Mouse (Mus musculus) stomach, embryonic 16.5 days (tissue): Measurements from ENCODE around the gene Eif3c. TPM values are rescaled to one million over a fixed set of nuclear protein-coding genes. Genes with fewer than 3 reads are reported as not detected.

ENCODE experiments used
- ATAC-seq: fragments of 200-750 bp; cut with Nextera tagmentation; 2 replicates; pipeline ENCODE4 v1.8.0; 2017; ENCODE audit warnings: moderate number of reproducible peaks, moderate TSS enrichment; ENCODE audit not compliant: insufficient read depth, low FRiP score
- H3K27ac ChIP-seq: fragments of 300-500 bp; sonication (generic); 2 replicates; pipeline ENCODE4 v1.5.1; 2014; ENCODE audit warnings: low read length
- H3K27me3 ChIP-seq: fragments of 300-500 bp; sonication (generic); 2 replicates; pipeline ENCODE4 v1.6.1; 2014; ENCODE audit warnings: low read length, control low read depth, mixed read lengths; ENCODE audit not compliant: control insufficient read depth, insufficient read depth
- H3K36me3 ChIP-seq: fragments of 300-500 bp; sonication (generic); 2 replicates; pipeline ENCODE4 v1.6.1; 2014; ENCODE audit warnings: low read length; ENCODE audit not compliant: control insufficient read depth, insufficient read depth
- H3K4me1 ChIP-seq: fragments of 300-500 bp; sonication (generic); 2 replicates; pipeline ENCODE4 v1.6.1; 2014; ENCODE audit warnings: low read length, control low read depth, mixed read lengths; ENCODE audit not compliant: control insufficient read depth, insufficient read depth
- H3K4me2 ChIP-seq: fragments of 300-500 bp; sonication (generic); 2 replicates; pipeline ENCODE4 v1.6.1; 2014; ENCODE audit warnings: low read depth, low read length, mixed read lengths
- H3K4me3 ChIP-seq: fragments of 300-500 bp; sonication (generic); replicated peaks from 2 replicates; pipeline ENCODE4 v1.5.1; 2014; ENCODE audit warnings: mild to moderate bottlenecking, low read length
- H3K9ac ChIP-seq: fragments of 300-500 bp; sonication (generic); 2 replicates; pipeline ENCODE4 v1.6.1; 2014; ENCODE audit warnings: low read length
- H3K9me3 ChIP-seq: fragments of 300-500 bp; sonication (generic); replicated peaks from 2 replicates; pipeline ENCODE4 v1.6.1; 2016; ENCODE audit warnings: low read length, control low read depth; ENCODE audit not compliant: control insufficient read depth
- WGBS: fragments of 180-500 bp; shearing (Covaris S2); extraction: QIAGEN DNeasy Blood & Tissue Kit; methylation state at CpG from one replicate; pipeline ENCODE4 v1.1.7; 2014; 5-methylcytosine and 5-hydroxymethylcytosine counted together
- polyA plus RNA-seq: library from polyadenylated mRNA; unstranded; fragments of >200 nt; fragmentation: Nextera tagmentation; extraction: Ambion mirVana; gene quantifications from 2 replicates; pipeline ENCODE4 v1.2.1, GENCODE M21; 2015

The Eif3c gene
- polyA plus RNA-seq, 1 experiment from 2014 or later: 176 TPM

GRCm38 (mm10) chr7:126595890-126596289 is 29.7 kb upstream of the Eif3c start:
- no peak for ATAC-seq
- no peak overlapping the region for H3K9ac ChIP-seq
- H3K9me3 ChIP-seq: no peaks in the 10 kb centered on the region
- H3K36me3 ChIP-seq: no peaks in the 10 kb centered on the region
- H3K4me2 ChIP-seq: no peak overlapping the region
- no peak overlapping the region for H3K4me3 ChIP-seq
- WGBS: 77% methylated on average over 5 of the region's 5 CpGs
- H3K27ac ChIP-seq: no peak overlapping the region
- no peaks in the 10 kb centered on the region for H3K27me3 ChIP-seq
- no peaks in the 10 kb centered on the region for H3K4me1 ChIP-seq

DNA sequence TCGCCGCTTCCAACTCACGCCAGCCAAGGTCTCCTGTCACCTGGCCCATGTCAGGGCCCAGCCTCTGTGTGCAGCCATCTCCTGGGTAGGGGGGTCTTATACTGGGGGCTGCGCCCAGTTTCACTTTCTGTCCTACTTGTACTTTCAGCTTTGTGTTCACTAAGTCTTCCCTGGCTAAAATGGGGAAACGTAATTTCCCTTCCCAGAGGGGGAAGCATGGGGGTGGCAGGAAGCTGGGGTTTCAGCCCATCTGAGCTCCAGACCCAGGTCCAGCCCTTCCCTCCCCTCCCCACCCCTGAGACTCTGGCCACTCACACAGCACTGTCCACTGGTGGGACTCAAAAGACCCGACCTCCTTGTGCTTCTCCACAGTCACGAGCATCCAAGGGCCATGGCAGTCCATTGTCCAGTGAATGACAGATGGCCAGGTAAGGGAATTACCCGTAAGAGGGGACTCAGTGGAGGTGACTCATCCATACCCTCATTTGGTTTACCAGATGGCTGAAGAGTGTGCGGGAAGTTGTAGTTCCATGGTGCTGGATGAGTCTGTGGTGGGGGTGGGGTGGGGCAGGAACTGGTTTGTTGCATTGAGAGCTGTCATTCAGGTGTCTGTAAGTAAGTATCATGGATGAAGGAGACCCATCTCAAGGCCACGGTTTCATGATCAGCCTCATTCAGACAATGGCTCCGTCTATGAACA is 28.8 kb upstream of the Eif3c start, which contains the start of gene Il27:
TSS of gene Il27 (minus strand) at position 80 of the 700 bp plus-strand sequence.
- no peak within 1 kb of the TSS for H3K9ac ChIP-seq
- no peaks in the 10 kb centered on the region for H3K27me3 ChIP-seq
- no peaks in the 10 kb centered on the region for H3K9me3 ChIP-seq
- no peak within 1 kb of the TSS for H3K4me2 ChIP-seq
- H3K4me3 ChIP-seq: no peak within 1 kb of the TSS
- H3K4me1 ChIP-seq: no peaks in the 10 kb centered on the region
- no peak within 1 kb of the TSS for H3K27ac ChIP-seq
- 77% methylated on average over 11 of the region's 11 CpGs for WGBS
- no peak for ATAC-seq
- no peaks in the 10 kb centered on the region for H3K36me3 ChIP-seq

DNA sequence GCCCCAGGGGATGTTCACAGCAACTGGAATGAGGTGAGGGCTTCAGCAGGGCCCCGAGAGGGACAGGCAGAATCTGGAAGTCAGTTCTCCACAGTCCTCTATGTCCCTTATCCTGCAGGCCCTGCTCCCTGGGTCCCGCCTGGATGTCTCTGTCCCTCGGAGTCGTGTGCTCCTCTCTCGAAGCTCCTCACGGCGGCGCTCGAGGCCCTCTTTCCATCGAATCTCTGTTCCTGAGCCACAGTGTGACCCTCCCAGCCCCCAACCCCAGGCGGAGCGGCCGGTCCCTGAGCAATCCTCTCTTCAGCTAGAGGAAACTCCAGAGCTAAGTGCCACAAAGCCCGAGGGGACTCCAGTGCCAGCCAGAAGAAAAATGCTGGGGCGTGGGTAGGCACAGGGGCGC is 21.6 kb upstream of the Eif3c start:
- Histone ChIP-seq H3K9ac (peak overlapping the region; percentile 31), H3K9me3 (no peaks in the 10 kb centered on the region), H3K27me3 (no peaks in the 10 kb centered on the region; the same call in none of the 2 replicates), H3K4me2 (peak overlapping the region; percentile 34), H3K27ac (no peak overlapping the region), H3K4me3 (peak overlapping the region; percentile 14; the same call in 1 of the 2 replicates), H3K4me1 (no peaks in the 10 kb centered on the region), H3K36me3 (no peaks in the 10 kb centered on the region)
- WGBS: 7% methylated on average over 16 of the region's 16 CpGs
- peak; percentile 38; the same call in 1 of the 2 replicates for ATAC-seq

GRCm38 (mm10) chr7:126586839-126587238 is 20.6 kb upstream of the Eif3c start:
- Histone ChIP-seq H3K4me3 (no peak overlapping the region), H3K27me3 (no peaks in the 10 kb centered on the region; the same call in none of the 2 replicates), H3K36me3 (no peaks in the 10 kb centered on the region), H3K27ac (no peak overlapping the region), H3K4me2 (no peak overlapping the region), H3K9ac (no peak overlapping the region; the same call in 1 of the 2 replicates), H3K4me1 (0 out of 2 replicates have a peak, but pooled peaks cover 3% of the 10 kb centered on the region), H3K9me3 (no peaks in the 10 kb centered on the region)
- ATAC-seq: no peak
- 44% methylated on average over 8 of the region's 8 CpGs for WGBS

GRCm38 (mm10) chr7:126585717-126586116 is 19.5 kb upstream of the Eif3c start, which contains the start of gene Cln3:
TSS of gene Cln3 (minus strand) at chr7:126585817.
- Histone ChIP-seq H3K4me1 (0 out of 2 replicates have a peak, but pooled peaks cover 4% of the 10 kb centered on the region), H3K27me3 (no peaks in the 10 kb centered on the region; the same call in none of the 2 replicates), H3K9ac (no peak within 1 kb of the TSS; the same call in 1 of the 2 replicates), H3K36me3 (no peaks in the 10 kb centered on the region), H3K9me3 (no peaks in the 10 kb centered on the region), H3K4me3 (peak within 1 kb of the TSS; percentile 6; the same call in 1 of the 2 replicates), H3K4me2 (no peak within 1 kb of the TSS), H3K27ac (no peak within 1 kb of the TSS; the same call in 1 of the 2 replicates)
- 69% methylated on average over 6 of the region's 6 CpGs for WGBS
- no peak for ATAC-seq

DNA sequence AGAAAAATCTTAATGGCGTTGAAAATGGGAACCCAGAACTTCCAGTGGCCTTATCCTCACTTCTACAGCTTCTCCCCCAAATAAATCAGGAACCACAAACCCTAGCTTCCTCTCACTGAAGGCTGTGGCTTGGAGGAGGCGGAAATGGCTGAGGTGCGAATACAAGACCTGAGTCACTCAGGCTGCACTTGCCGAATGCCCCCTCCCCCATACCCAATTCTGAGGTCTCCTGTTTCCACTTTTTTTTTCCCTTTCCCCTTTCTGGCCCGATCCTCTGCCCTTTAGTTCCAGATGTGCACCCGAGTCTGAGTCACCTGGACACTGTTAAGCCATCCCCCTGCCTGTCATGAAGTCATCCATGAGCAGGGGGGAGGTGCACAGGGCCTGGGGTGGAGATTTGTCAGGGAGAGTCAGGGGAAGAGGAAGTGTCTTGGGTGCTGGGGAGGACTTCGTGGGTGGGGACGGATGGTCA is 18.3 kb upstream of the Eif3c start, which contains the start of gene Apobr:
TSS of gene Apobr (plus strand) at position 437 of the 472 bp plus-strand sequence.
- Histone ChIP-seq H3K27ac (peak within 1 kb of the TSS; percentile 90), H3K36me3 (no peaks in the 10 kb centered on the region), H3K4me3 (peak within 1 kb of the TSS; percentile 70), H3K27me3 (no peaks in the 10 kb centered on the region; the same call in none of the 2 replicates), H3K9ac (peak within 1 kb of the TSS; percentile 79; the same call in 1 of the 2 replicates), H3K9me3 (no peaks in the 10 kb centered on the region), H3K4me1 (0 out of 2 replicates have a peak, but pooled peaks cover 4% of the 10 kb centered on the region), H3K4me2 (peak within 1 kb of the TSS; percentile 78)
- 73% methylated on average over 8 of the region's 8 CpGs for WGBS
- no peak for ATAC-seq

DNA sequence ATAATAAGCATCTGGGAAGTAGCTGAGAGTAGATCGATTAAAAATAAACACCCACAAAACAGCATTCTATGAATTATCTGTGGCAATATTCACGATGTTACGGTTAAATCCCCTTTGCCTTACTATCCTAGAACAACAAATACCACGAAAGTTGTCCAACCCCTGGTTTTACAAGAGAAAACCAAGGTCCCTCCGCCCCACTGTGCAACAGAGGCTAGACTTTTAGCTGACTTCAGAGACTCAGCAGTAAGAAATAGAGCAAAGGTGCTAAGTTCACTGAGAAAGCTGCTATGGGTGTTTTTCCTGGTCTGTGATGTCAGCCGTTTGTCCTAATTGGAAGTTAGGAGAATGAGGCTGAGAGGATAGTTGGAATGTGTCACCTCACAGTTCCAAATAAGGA is 17.6 kb upstream of the Eif3c start:
- Histone ChIP-seq H3K27ac (peak overlapping the region; percentile 90), H3K4me3 (peak overlapping the region; percentile 70), H3K9ac (peak overlapping the region; percentile 79), H3K36me3 (no peaks in the 10 kb centered on the region), H3K4me2 (peak overlapping the region; percentile 78), H3K9me3 (no peaks in the 10 kb centered on the region), H3K4me1 (0 out of 2 replicates have a peak, but pooled peaks cover 4% of the 10 kb centered on the region), H3K27me3 (no peaks in the 10 kb centered on the region; the same call in none of the 2 replicates)
- 45% methylated on average over 6 of the region's 6 CpGs for WGBS
- no peak for ATAC-seq

DNA sequence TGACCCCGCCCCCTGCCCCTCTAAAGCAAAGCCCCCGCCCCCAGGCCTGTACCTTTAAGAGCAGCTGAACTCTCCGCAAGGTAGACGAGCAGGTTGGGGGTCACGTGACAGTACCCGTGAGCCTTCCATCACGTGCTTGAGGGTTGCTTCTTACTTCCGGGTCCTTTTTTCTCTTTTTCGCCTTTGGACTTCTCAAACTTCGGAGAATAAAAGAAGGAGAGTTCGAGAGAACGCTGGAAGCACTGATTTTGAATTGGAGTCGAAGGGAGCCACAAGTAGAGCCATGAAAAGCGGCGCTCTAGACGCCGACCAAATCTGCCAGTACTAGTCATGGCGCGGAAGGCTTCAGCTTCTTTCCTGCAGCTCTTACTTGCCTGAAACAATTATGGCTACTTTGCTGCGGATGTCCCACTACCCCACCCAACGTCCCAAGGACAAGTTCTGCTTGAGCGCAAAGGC is 17.1 kb upstream of the Eif3c start:
- peak overlapping the region; percentile 90 for H3K27ac ChIP-seq
- peak overlapping the region; percentile 78 for H3K4me2 ChIP-seq
- H3K9me3 ChIP-seq: no peaks in the 10 kb centered on the region
- 0 out of 2 replicates have a peak, but pooled peaks cover 4% of the 10 kb centered on the region for H3K4me1 ChIP-seq
- WGBS: under 1% methylated on average over 22 of the region's 22 CpGs
- peak overlapping the region; percentile 70 for H3K4me3 ChIP-seq
- peak; percentile 87 for ATAC-seq
- H3K36me3 ChIP-seq: no peaks in the 10 kb centered on the region
- H3K9ac ChIP-seq: peak overlapping the region; percentile 79
- H3K27me3 ChIP-seq: no peaks in the 10 kb centered on the region; the same call in 1 of the 2 replicates

DNA sequence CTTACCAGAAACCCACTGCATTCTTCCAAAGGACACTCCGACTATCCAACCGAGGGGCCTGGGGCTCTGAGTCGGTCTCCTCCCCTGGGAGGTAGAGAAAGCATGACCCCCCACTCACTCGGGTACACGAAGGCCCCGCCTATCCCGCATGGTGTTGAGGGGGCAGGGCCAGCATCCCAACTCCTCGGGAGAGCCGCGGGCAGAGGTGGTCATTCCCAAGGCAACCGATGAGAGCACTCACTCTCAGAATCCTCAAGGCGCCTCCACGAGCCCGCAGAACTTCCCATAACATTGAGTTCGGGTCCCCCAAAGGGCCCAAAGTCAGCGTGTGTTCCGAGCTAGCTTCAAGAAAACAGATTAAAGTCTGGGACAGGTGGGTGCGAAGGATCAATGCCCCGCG is 16.5 kb upstream of the Eif3c start:
- peak overlapping the region; percentile 70 for H3K4me3 ChIP-seq
- H3K27ac ChIP-seq: peak overlapping the region; percentile 46
- 2% methylated on average over 20 of the region's 20 CpGs for WGBS

More for the DNA sequence above, 16.5 kb upstream of the Eif3c start:
- H3K4me2 ChIP-seq: peak overlapping the region; percentile 78
- H3K4me1 ChIP-seq: 0 out of 2 replicates have a peak, but pooled peaks cover 4% of the 10 kb centered on the region
- no peaks in the 10 kb centered on the region for H3K36me3 ChIP-seq
- peak; percentile 53; the same call in 1 of the 2 replicates for ATAC-seq
- H3K27me3 ChIP-seq: no peaks in the 10 kb centered on the region; the same call in 1 of the 2 replicates
- H3K9ac ChIP-seq: peak overlapping the region; percentile 79
- no peaks in the 10 kb centered on the region for H3K9me3 ChIP-seq
